Mouse (Mus musculus): ENCODE results near the gene Ptgdr2. TPM values are rescaled to one million over a fixed set of nuclear protein-coding genes. Genes with fewer than 3 reads are reported as not detected.

Gene Ptgdr2
- polyA plus RNA-seq, 1 experiment from 2014 or later: 0.08 TPM

- Histone ChIP-seq H3K9ac (ENCODE audit: low read depth, low read length) (no peak overlapping the region), H3K4me2 (ENCODE audit: low read depth, low read length) (no peak overlapping the region)
Observed at GRCm38 (mm10) chr19:10904927-10905727, 31.8 kb upstream of the Ptgdr2 start.

GRCm38 (mm10) chr19:10905728-10906000, 31.3 kb upstream of the Ptgdr2 start:
- Histone ChIP-seq H3K4me3 (ENCODE audit: low read depth, low read length) (no peak overlapping the region), H3K9me3 (ENCODE audit: control insufficient read depth, low read length) (no peaks in the 10 kb centered on the region), H3K4me1 (ENCODE audit: control insufficient read depth, insufficient read depth, low read length) (peaks cover 7% of the 10 kb centered on the region), H3K9ac (ENCODE audit: low read depth, low read length) (no peak overlapping the region), H3K36me3 (ENCODE audit: control insufficient read depth, insufficient read depth, low read length) (peaks cover 63% of the 10 kb centered on the region), H3K27me3 (replicated peaks; ENCODE audit: control insufficient read depth, insufficient read depth, low read length) (no peaks in the 10 kb centered on the region), H3K27ac (replicated peaks; ENCODE audit: low read depth, low read length) (peak overlapping the region; percentile 52; the same call in 1 of the 2 replicates), H3K4me2 (ENCODE audit: low read depth, low read length) (no peak overlapping the region)
- DNase-seq (ENCODE audit: low spot score) (no peak), ATAC-seq (ENCODE audit: low read depth) (no peak)
- 76% methylated on average over 5 of the region's 5 CpGs for WGBS

More at GRCm38 (mm10) chr19:10904927-10905727, 31.8 kb upstream of the Ptgdr2 start:
- Histone ChIP-seq H3K4me1 (ENCODE audit: control insufficient read depth, insufficient read depth, low read length) (peaks cover 7% of the 10 kb centered on the region), H3K27ac (replicated peaks; ENCODE audit: low read depth, low read length) (peak overlapping the region; percentile 52; the same call in 1 of the 2 replicates), H3K36me3 (ENCODE audit: control insufficient read depth, insufficient read depth, low read length) (peaks cover 69% of the 10 kb centered on the region), H3K4me3 (ENCODE audit: low read depth, low read length) (no peak overlapping the region), H3K27me3 (replicated peaks; ENCODE audit: control insufficient read depth, insufficient read depth, low read length) (no peaks in the 10 kb centered on the region), H3K9me3 (ENCODE audit: control insufficient read depth, low read length) (no peaks in the 10 kb centered on the region)
- ATAC-seq (ENCODE audit: low read depth) (peak; percentile 69; the same call in 1 of the 2 replicates), DNase-seq (ENCODE audit: low spot score) (peak; percentile 77)
- WGBS: 65% methylated on average over 7 of the region's 7 CpGs

GRCm38 (mm10) chr19:10907891-10908290, 29.1 kb upstream of the Ptgdr2 start:
- DNase-seq (ENCODE audit: low spot score): peak; percentile 46
- Histone ChIP-seq H3K9me3 (ENCODE audit: control insufficient read depth, low read length) (no peaks in the 10 kb centered on the region), H3K4me3 (ENCODE audit: low read depth, low read length) (no peak overlapping the region), H3K9ac (ENCODE audit: low read depth, low read length) (no peak overlapping the region), H3K36me3 (ENCODE audit: control insufficient read depth, insufficient read depth, low read length) (peaks cover 41% of the 10 kb centered on the region), H3K4me2 (ENCODE audit: low read depth, low read length) (no peak overlapping the region), H3K27me3 (replicated peaks; ENCODE audit: control insufficient read depth, insufficient read depth, low read length) (no peaks in the 10 kb centered on the region), H3K27ac (replicated peaks; ENCODE audit: low read depth, low read length) (no peak overlapping the region), H3K4me1 (ENCODE audit: control insufficient read depth, insufficient read depth, low read length) (peaks cover 7% of the 10 kb centered on the region)
- 51% methylated on average over 3 of the region's 3 CpGs for WGBS
- no peak for ATAC-seq (ENCODE audit: low read depth)

- ATAC-seq (ENCODE audit: low read depth) (peak; percentile 67), DNase-seq (ENCODE audit: low spot score) (peak; percentile 87)
- peaks cover 28% of the 10 kb centered on the region for H3K36me3 ChIP-seq (ENCODE audit: control insufficient read depth, insufficient read depth, low read length)
- WGBS: 38% methylated on average over 6 of the region's 6 CpGs
- no peaks in the 10 kb centered on the region for H3K9me3 ChIP-seq (ENCODE audit: control insufficient read depth, low read length)
- 0 out of 2 replicates have a peak overlapping the region, but pooled peaks have one; percentile 25 for H3K9ac ChIP-seq (ENCODE audit: low read depth, low read length)
- H3K27ac ChIP-seq (replicated peaks; ENCODE audit: low read depth, low read length): peak overlapping the region; percentile 84
- no peak overlapping the region for H3K4me2 ChIP-seq (ENCODE audit: low read depth, low read length)
- no peaks in the 10 kb centered on the region for H3K27me3 ChIP-seq (replicated peaks; ENCODE audit: control insufficient read depth, insufficient read depth, low read length)
- no peak overlapping the region for H3K4me3 ChIP-seq (ENCODE audit: low read depth, low read length)
- H3K4me1 ChIP-seq (ENCODE audit: control insufficient read depth, insufficient read depth, low read length): peaks cover 7% of the 10 kb centered on the region
Observed at GRCm38 (mm10) chr19:10909087-10909721, 27.8 kb upstream of the Ptgdr2 start.

GRCm38 (mm10) chr19:10914291-10914690, 22.7 kb upstream of the Ptgdr2 start:
- 51% methylated on average over 7 of the region's 7 CpGs for WGBS
- Histone ChIP-seq H3K4me2 (ENCODE audit: low read depth, low read length) (no peak overlapping the region), H3K9me3 (ENCODE audit: control insufficient read depth, low read length) (no peaks in the 10 kb centered on the region), H3K9ac (ENCODE audit: low read depth, low read length) (no peak overlapping the region), H3K27ac (replicated peaks; ENCODE audit: low read depth, low read length) (no peak overlapping the region), H3K4me1 (ENCODE audit: control insufficient read depth, insufficient read depth, low read length) (no peaks in the 10 kb centered on the region), H3K27me3 (replicated peaks; ENCODE audit: control insufficient read depth, insufficient read depth, low read length) (no peaks in the 10 kb centered on the region), H3K36me3 (ENCODE audit: control insufficient read depth, insufficient read depth, low read length) (no peaks in the 10 kb centered on the region), H3K4me3 (ENCODE audit: low read depth, low read length) (no peak overlapping the region)
- DNase-seq (ENCODE audit: low spot score) (peak; percentile 21), ATAC-seq (ENCODE audit: low read depth) (no peak)

GRCm38 (mm10) chr19:10914870-10915269, 22.1 kb upstream of the Ptgdr2 start:
- Histone ChIP-seq H3K4me3 (ENCODE audit: low read depth, low read length) (no peak overlapping the region), H3K9ac (ENCODE audit: low read depth, low read length) (no peak overlapping the region), H3K4me1 (ENCODE audit: control insufficient read depth, insufficient read depth, low read length) (no peaks in the 10 kb centered on the region), H3K9me3 (ENCODE audit: control insufficient read depth, low read length) (no peaks in the 10 kb centered on the region), H3K4me2 (ENCODE audit: low read depth, low read length) (no peak overlapping the region), H3K36me3 (ENCODE audit: control insufficient read depth, insufficient read depth, low read length) (no peaks in the 10 kb centered on the region), H3K27ac (replicated peaks; ENCODE audit: low read depth, low read length) (no peak overlapping the region), H3K27me3 (replicated peaks; ENCODE audit: control insufficient read depth, insufficient read depth, low read length) (no peaks in the 10 kb centered on the region)
- ATAC-seq (ENCODE audit: low read depth) (no peak), DNase-seq (ENCODE audit: low spot score) (no peak)
- WGBS: 84% methylated on average over 2 of the region's 2 CpGs

GRCm38 (mm10) chr19:10916506-10916905, 20.5 kb upstream of the Ptgdr2 start:
- no peaks in the 10 kb centered on the region for H3K36me3 ChIP-seq (ENCODE audit: control insufficient read depth, insufficient read depth, low read length)
- no peaks in the 10 kb centered on the region for H3K4me1 ChIP-seq (ENCODE audit: control insufficient read depth, insufficient read depth, low read length)
- WGBS: 61% methylated on average over 5 of the region's 5 CpGs
- H3K4me2 ChIP-seq (ENCODE audit: low read depth, low read length): no peak overlapping the region
- no peak for DNase-seq (ENCODE audit: low spot score)
- no peak overlapping the region for H3K27ac ChIP-seq (replicated peaks; ENCODE audit: low read depth, low read length)
- H3K27me3 ChIP-seq (replicated peaks; ENCODE audit: control insufficient read depth, insufficient read depth, low read length): no peaks in the 10 kb centered on the region
- ATAC-seq (ENCODE audit: low read depth): no peak
- no peak overlapping the region for H3K9ac ChIP-seq (ENCODE audit: low read depth, low read length)
- no peaks in the 10 kb centered on the region for H3K9me3 ChIP-seq (ENCODE audit: control insufficient read depth, low read length)
- H3K4me3 ChIP-seq (ENCODE audit: low read depth, low read length): no peak overlapping the region

GRCm38 (mm10) chr19:10918321-10918991, 18.5 kb upstream of the Ptgdr2 start:
- WGBS: 84% methylated on average over 10 of the region's 10 CpGs

More at GRCm38 (mm10) chr19:10918321-10918991, 18.5 kb upstream of the Ptgdr2 start:
- no peaks in the 10 kb centered on the region for H3K27me3 ChIP-seq (replicated peaks; ENCODE audit: control insufficient read depth, insufficient read depth, low read length)
- H3K9me3 ChIP-seq (ENCODE audit: control insufficient read depth, low read length): no peaks in the 10 kb centered on the region
- no peak overlapping the region for H3K4me3 ChIP-seq (ENCODE audit: low read depth, low read length)
- no peaks in the 10 kb centered on the region for H3K36me3 ChIP-seq (ENCODE audit: control insufficient read depth, insufficient read depth, low read length)
- H3K4me1 ChIP-seq (ENCODE audit: control insufficient read depth, insufficient read depth, low read length): no peaks in the 10 kb centered on the region
- ATAC-seq (ENCODE audit: low read depth): no peak
- DNase-seq (ENCODE audit: low spot score): no peak
- no peak overlapping the region for H3K9ac ChIP-seq (ENCODE audit: low read depth, low read length)
- H3K27ac ChIP-seq (replicated peaks; ENCODE audit: low read depth, low read length): no peak overlapping the region
- H3K4me2 ChIP-seq (ENCODE audit: low read depth, low read length): no peak overlapping the region
